Mouse (Mus musculus) ES-Bruce4 (cell line): ENCODE measurements around the gene Rrp7a. TPM values are rescaled to one million over a fixed set of nuclear protein-coding genes. Genes with fewer than 3 reads are reported as not detected.

Experiments used
- H3K27ac ChIP-seq: 2 replicates; pipeline ENCODE4 v1.5.1; 2012; ENCODE audit warnings: low read length, inconsistent platforms; ENCODE audit not compliant: insufficient read depth
- H3K27me3 ChIP-seq: 2 replicates; pipeline ENCODE4 v1.6.1; 2012; ENCODE audit warnings: mild to moderate bottlenecking, low read length, inconsistent platforms; ENCODE audit not compliant: control insufficient read depth, poor library complexity, insufficient read depth, severe bottlenecking
- H3K36me3 ChIP-seq: 2 replicates; pipeline ENCODE4 v1.6.1; 2012; ENCODE audit warnings: inconsistent platforms, mild to moderate bottlenecking, low read length, moderate library complexity; ENCODE audit not compliant: control insufficient read depth, poor library complexity, insufficient read depth, severe bottlenecking
- H3K4me1 ChIP-seq: one replicate; pipeline ENCODE4 v1.8.1; 2011; ENCODE audit warnings: low read length; ENCODE audit not compliant: control insufficient read depth, insufficient read depth
- H3K4me3 ChIP-seq: 2 replicates; pipeline ENCODE4 v1.5.1; 2011; ENCODE audit warnings: low read depth, mild to moderate bottlenecking, low read length
- H3K9ac ChIP-seq: 2 replicates; pipeline ENCODE4 v1.6.1; 2012; ENCODE audit warnings: low read depth, mild to moderate bottlenecking, inconsistent platforms; ENCODE audit not compliant: poor library complexity, severe bottlenecking
- H3K9me3 ChIP-seq: replicated peaks from 2 replicates; pipeline ENCODE4 v1.6.1; 2012; ENCODE audit warnings: mild to moderate bottlenecking, low read length, inconsistent platforms; ENCODE audit not compliant: control insufficient read depth, poor library complexity, insufficient read depth, severe bottlenecking
- CTCF ChIP-seq: IDR thresholded peaks from one replicate; pipeline ENCODE4 v1.8.1; 2011; ENCODE audit warnings: low read depth, low read length
- EP300 ChIP-seq: IDR thresholded peaks from 2 replicates; pipeline ENCODE4 v1.6.1; 2011; ENCODE audit warnings: low read depth, low read length; ENCODE audit not compliant: insufficient read depth
- POLR2A ChIP-seq: IDR thresholded peaks from one replicate; pipeline ENCODE4 v1.8.1; 2011; ENCODE audit warnings: low read length; ENCODE audit not compliant: insufficient read depth
- polyA plus RNA-seq: library from polyadenylated mRNA; stranded (reverse); fragments of >200 nt; gene quantifications from 2 replicates; pipeline ENCODE4 v1.2.4, GENCODE M21; 2011; ENCODE audit warnings: low read depth; ENCODE audit not compliant: missing spikeins, insufficient read depth, insufficient read length

The Rrp7a gene
- polyA plus RNA-seq, 1 experiment, result 90.8 TPM

DNA sequence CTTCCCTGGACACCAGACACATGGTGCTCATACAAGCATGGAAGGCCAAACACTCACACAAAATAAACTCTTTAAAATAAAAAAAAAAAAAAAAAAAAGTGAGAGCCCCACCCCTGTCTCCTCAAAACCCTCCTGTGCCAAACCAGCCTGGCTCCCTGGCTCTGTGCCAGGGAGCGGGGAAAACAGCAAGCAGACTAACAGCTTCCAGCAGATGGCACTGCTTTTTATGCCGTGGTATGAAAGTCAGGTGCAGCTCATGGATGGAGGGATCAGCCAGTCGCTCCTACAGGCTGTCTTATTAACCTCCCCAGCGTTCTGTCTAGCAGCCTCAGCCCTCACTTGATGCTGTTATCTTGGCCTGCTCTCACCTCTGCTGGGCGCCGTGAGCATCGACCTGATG lies 4.2 kb downstream of the Rrp7a start:
- peaks cover 25% of the 10 kb centered on the region for H3K36me3 ChIP-seq

DNA sequence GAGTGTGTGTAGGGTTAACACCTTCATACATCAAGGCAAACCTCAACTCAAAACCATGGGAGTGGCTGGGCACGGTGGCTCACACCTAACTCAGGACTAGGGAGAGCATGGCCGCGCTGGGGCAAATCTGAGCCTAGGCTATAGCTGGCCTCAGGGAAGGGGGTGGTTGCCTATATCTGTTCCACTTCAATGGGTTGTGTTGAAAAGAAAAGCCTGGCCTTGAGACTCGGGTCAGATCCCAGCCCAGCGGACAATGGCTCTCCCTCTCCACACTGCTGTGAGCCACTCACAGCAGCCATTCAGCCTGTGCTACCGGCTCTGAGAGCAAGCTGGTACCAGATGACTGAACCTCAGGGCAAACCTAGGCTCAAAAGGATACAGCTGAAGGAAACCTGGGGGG lies 7.5 kb downstream of the Rrp7a start:
- no peak overlapping the region for H3K4me3 ChIP-seq
- peaks cover 25% of the 10 kb centered on the region for H3K36me3 ChIP-seq
- TF ChIP-seq CTCF (no peak), EP300 (no peak), POLR2A (no peak)
- H3K9ac ChIP-seq, result no peak overlapping the region
- no peak overlapping the region for H3K27ac ChIP-seq
- H3K27me3 ChIP-seq, result no peaks in the 10 kb centered on the region
- H3K4me1 ChIP-seq, result no peaks in the 10 kb centered on the region
- H3K9me3 ChIP-seq, result no peaks in the 10 kb centered on the region

More for the DNA sequence above, 4.2 kb downstream of the Rrp7a start:
- Histone ChIP-seq H3K9me3 (no peaks in the 10 kb centered on the region), H3K27me3 (no peaks in the 10 kb centered on the region), H3K4me3 (no peak overlapping the region), H3K9ac (no peak overlapping the region), H3K4me1 (no peaks in the 10 kb centered on the region), H3K27ac (no peak overlapping the region)
- TF ChIP-seq POLR2A (no peak), EP300 (no peak), CTCF (no peak)

DNA sequence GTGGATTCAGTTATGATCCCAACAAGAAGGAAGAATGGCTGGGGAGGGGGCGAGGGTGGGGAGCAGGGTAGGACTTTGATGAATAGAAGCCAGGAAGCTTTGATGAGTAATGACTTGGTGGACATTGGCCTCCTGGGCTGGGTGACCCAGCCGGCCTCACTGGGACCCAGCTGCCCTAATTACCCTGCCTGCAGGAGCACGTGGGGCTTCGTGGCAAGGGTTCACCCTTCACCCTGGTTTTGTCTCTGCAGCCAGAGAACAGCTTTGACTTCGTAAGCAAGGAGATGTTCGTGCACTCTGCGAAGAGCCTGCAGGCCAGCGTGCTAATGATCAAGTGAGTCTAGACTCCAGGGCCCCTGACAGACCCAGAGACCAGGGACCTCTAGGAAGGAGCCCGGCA lies 8.5 kb downstream of the Rrp7a start:
- Histone ChIP-seq H3K27ac (no peak overlapping the region), H3K27me3 (no peaks in the 10 kb centered on the region), H3K9ac (no peak overlapping the region), H3K4me1 (no peaks in the 10 kb centered on the region), H3K9me3 (no peaks in the 10 kb centered on the region), H3K36me3 (peaks cover 19% of the 10 kb centered on the region), H3K4me3 (no peak overlapping the region)
- TF ChIP-seq POLR2A (no peak), EP300 (no peak), CTCF (no peak)

DNA sequence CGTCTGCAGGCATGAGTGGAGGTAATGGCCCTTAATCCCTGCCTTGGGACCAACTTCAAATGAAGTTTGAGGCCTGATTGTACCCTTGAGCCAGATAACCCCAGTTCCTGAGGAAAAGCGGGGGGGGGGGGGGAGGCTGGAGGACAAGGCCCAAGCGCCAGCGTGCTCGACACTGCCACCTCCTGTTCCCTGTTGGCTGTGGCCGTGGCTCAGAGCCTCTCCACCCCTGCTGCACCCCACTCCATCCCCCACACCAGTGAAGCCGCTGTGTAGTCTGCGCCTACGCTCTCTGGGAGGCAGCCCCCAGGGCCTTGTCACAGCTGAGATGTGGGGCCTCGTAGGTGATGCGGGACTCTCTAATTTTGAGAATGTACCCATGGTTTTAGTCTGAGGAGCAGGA lies 9.7 kb downstream of the Rrp7a start:
- no peak for TF ChIP-seq EP300
- TF ChIP-seq POLR2A, result no peak
- peak; percentile 73 for TF ChIP-seq CTCF
- no peak overlapping the region for H3K9ac ChIP-seq
- H3K27ac ChIP-seq, result no peak overlapping the region
- H3K4me1 ChIP-seq, result no peaks in the 10 kb centered on the region
- no peaks in the 10 kb centered on the region for H3K9me3 ChIP-seq
- H3K27me3 ChIP-seq, result no peaks in the 10 kb centered on the region
- peaks cover 10% of the 10 kb centered on the region for H3K36me3 ChIP-seq
- H3K4me3 ChIP-seq, result no peak overlapping the region

DNA sequence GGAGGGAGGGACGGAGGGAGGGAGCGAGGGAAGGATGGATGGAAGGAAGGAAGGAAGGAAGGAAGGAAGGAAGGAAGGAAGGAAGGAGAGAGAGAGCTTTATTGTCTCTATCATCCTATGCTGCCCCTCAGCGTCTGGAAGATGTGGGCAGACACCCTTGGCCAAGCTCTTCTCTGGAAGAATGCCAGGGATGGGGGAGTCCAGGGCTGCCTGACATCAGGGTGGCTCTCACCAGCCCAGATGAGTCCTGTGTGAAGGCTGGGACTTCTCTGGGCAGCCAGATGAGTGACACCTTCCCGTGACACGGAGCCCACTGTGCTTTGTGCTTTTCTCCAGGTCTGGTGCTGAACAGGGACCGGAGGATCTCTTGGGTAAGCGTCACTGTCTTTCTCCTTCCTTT lies 10.7 kb downstream of the Rrp7a start:
- Histone ChIP-seq H3K4me1 (no peaks in the 10 kb centered on the region), H3K27ac (no peak overlapping the region), H3K4me3 (no peak overlapping the region), H3K9ac (no peak overlapping the region), H3K9me3 (no peaks in the 10 kb centered on the region), H3K36me3 (peaks cover 3% of the 10 kb centered on the region), H3K27me3 (no peaks in the 10 kb centered on the region)
- TF ChIP-seq CTCF, result no peak
- no peak for TF ChIP-seq EP300
- no peak for TF ChIP-seq POLR2A

DNA sequence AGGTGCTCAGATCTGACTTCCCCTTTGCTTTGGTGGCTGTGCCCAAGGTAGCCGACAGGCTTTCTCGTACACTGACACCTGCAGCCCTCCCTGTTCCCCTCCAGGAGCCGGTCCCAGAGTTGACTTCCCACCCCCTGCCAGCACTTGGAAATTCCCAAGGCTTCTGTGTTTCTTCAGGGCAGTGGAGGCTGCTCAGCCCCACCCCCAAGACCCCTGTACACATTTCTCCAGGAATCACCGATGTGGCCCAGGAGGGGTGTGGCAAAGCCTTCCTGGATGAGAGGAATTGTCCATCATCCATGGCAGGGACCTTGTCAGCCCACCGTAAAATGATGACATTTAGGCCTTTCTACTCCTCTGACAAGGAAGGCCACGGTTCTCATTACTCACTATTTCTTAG lies 11.3 kb downstream of the Rrp7a start:
- Histone ChIP-seq H3K9ac (no peak overlapping the region), H3K4me1 (no peaks in the 10 kb centered on the region), H3K27me3 (no peaks in the 10 kb centered on the region), H3K36me3 (no peaks in the 10 kb centered on the region), H3K27ac (no peak overlapping the region), H3K9me3 (no peaks in the 10 kb centered on the region), H3K4me3 (no peak overlapping the region)
- TF ChIP-seq POLR2A, result no peak
- no peak for TF ChIP-seq EP300
- TF ChIP-seq CTCF, result no peak
